Mouse (Mus musculus): Measurements from ENCODE around the gene Zbtb1. TPM values are rescaled to one million over a fixed set of nuclear protein-coding genes. Genes with fewer than 3 reads are reported as not detected.

The Zbtb1 gene
- polyA plus RNA-seq, 1 experiment from 2014 or later, result 8.7 TPM

GRCm38 (mm10) chr12:76368790-76369205, 1.3 kb upstream of the Zbtb1 start:
- Histone ChIP-seq H3K4me2 (ENCODE audit: low read depth, low read length) (peak overlapping the region; percentile 80), H3K36me3 (ENCODE audit: control insufficient read depth, insufficient read depth, low read length) (no peaks in the 10 kb centered on the region), H3K4me1 (ENCODE audit: control insufficient read depth, insufficient read depth, low read length) (peaks cover 40% of the 10 kb centered on the region), H3K27me3 (ENCODE audit: control insufficient read depth, insufficient read depth, low read length) (no peaks in the 10 kb centered on the region), H3K27ac (ENCODE audit: low read length) (peak overlapping the region; percentile 100), H3K4me3 (replicated peaks; ENCODE audit: low read length) (peak overlapping the region; percentile 96), H3K9ac (ENCODE audit: low read length) (peak overlapping the region; percentile 100), H3K9me3 (replicated peaks; ENCODE audit: control insufficient read depth, low read length) (no peaks in the 10 kb centered on the region)
- WGBS, result under 1% methylated on average over 26 of the region's 26 CpGs
- peak; percentile 22; the same call in 1 of the 2 replicates for ATAC-seq (ENCODE audit: insufficient read depth, low FRiP score)

GRCm38 (mm10) chr12:76369206-76369977, 674 bp upstream of the Zbtb1 start, which contains the start of gene Zbtb25:
Zbtb25 (minus strand) TSS chr12:76369602.
- Histone ChIP-seq H3K4me1 (ENCODE audit: control insufficient read depth, insufficient read depth, low read length) (peaks cover 40% of the 10 kb centered on the region), H3K4me2 (ENCODE audit: low read depth, low read length) (peak within 1 kb of the TSS; percentile 80), H3K27me3 (ENCODE audit: control insufficient read depth, insufficient read depth, low read length) (no peaks in the 10 kb centered on the region), H3K27ac (ENCODE audit: low read length) (peak within 1 kb of the TSS; percentile 100), H3K9ac (ENCODE audit: low read length) (peak within 1 kb of the TSS; percentile 100), H3K36me3 (ENCODE audit: control insufficient read depth, insufficient read depth, low read length) (no peaks in the 10 kb centered on the region), H3K9me3 (replicated peaks; ENCODE audit: control insufficient read depth, low read length) (no peaks in the 10 kb centered on the region), H3K4me3 (replicated peaks; ENCODE audit: low read length) (peak within 1 kb of the TSS; percentile 96)
- under 1% methylated on average over 86 of the region's 96 CpGs for WGBS
- ATAC-seq (ENCODE audit: insufficient read depth, low FRiP score), result peak; percentile 82

GRCm38 (mm10) chr12:76370831-76371571, 935 bp downstream of the Zbtb1 start:
- peak overlapping the region; percentile 100 for H3K9ac ChIP-seq (ENCODE audit: low read length)
- peak overlapping the region; percentile 100 for H3K27ac ChIP-seq (ENCODE audit: low read length)
- no peaks in the 10 kb centered on the region for H3K36me3 ChIP-seq (ENCODE audit: control insufficient read depth, insufficient read depth, low read length)
- peak overlapping the region; percentile 80 for H3K4me2 ChIP-seq (ENCODE audit: low read depth, low read length)
- ATAC-seq (ENCODE audit: insufficient read depth, low FRiP score), result peak; percentile 73
- H3K4me1 ChIP-seq (ENCODE audit: control insufficient read depth, insufficient read depth, low read length), result peaks cover 37% of the 10 kb centered on the region
- H3K9me3 ChIP-seq (replicated peaks; ENCODE audit: control insufficient read depth, low read length), result no peaks in the 10 kb centered on the region
- under 1% methylated on average over 63 of the region's 63 CpGs for WGBS
- H3K27me3 ChIP-seq (ENCODE audit: control insufficient read depth, insufficient read depth, low read length), result no peaks in the 10 kb centered on the region
- H3K4me3 ChIP-seq (replicated peaks; ENCODE audit: low read length), result peak overlapping the region; percentile 96

GRCm38 (mm10) chr12:76372046-76372445, 2.0 kb downstream of the Zbtb1 start:
- Histone ChIP-seq H3K36me3 (ENCODE audit: control insufficient read depth, insufficient read depth, low read length) (no peaks in the 10 kb centered on the region), H3K9ac (ENCODE audit: low read length) (peak overlapping the region; percentile 100), H3K4me2 (ENCODE audit: low read depth, low read length) (peak overlapping the region; percentile 80), H3K4me1 (ENCODE audit: control insufficient read depth, insufficient read depth, low read length) (peaks cover 32% of the 10 kb centered on the region), H3K27me3 (ENCODE audit: control insufficient read depth, insufficient read depth, low read length) (no peaks in the 10 kb centered on the region), H3K4me3 (replicated peaks; ENCODE audit: low read length) (peak overlapping the region; percentile 96), H3K9me3 (replicated peaks; ENCODE audit: control insufficient read depth, low read length) (no peaks in the 10 kb centered on the region), H3K27ac (ENCODE audit: low read length) (no peak overlapping the region)
- no peak for ATAC-seq (ENCODE audit: insufficient read depth, low FRiP score)
- 39% methylated on average over 7 of the region's 7 CpGs for WGBS

DNA sequence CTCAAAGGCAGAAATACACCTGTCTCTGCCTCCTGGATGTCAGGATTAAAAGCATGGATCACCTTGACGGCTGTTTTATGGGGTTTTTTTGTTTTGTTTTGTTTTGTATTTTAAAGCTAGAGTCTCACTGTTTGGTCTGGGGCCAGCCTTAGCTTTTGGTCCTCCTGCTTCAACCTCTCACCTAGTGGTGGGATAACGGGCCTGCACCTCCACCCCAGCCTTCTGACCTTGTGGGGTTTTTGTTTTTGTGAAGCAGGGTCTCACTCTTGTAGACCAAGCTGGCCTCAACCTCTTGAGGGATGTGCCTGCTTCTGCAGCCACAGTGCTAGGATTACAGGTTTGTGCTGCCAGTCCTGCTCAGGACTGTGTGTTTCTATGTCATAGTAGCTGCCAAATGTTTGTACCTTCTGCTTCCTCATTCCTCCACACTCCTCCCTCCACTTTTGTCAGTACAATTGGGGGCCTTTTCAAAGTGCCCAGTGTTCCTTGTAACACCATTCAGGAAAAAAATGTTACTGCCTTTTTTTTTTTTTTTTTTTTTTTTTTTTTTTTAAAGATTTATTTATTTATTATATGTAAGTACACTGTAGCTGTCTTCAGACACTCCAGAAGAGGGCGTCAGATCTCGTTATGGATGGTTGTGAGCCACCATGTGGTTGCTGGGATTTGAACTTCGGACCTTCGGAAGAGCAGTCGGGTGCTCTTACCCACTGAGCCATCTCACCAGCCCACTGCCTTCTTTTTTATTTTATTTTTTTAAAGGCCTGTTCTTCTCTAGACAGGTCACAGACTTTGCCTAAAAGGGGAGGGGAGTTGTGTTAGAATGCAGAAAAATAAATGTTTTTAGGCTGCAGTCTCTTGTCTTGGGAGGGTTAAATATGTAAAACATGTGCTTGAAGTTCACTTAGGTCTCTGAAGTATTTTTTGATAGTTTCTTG, 3.1 kb downstream of the Zbtb1 start:
- no peaks in the 10 kb centered on the region for H3K9me3 ChIP-seq (replicated peaks; ENCODE audit: control insufficient read depth, low read length)
- ATAC-seq (ENCODE audit: insufficient read depth, low FRiP score), result no peak
- H3K9ac ChIP-seq (ENCODE audit: low read length), result peak overlapping the region; percentile 11; the same call in 1 of the 2 replicates
- no peaks in the 10 kb centered on the region for H3K36me3 ChIP-seq (ENCODE audit: control insufficient read depth, insufficient read depth, low read length)
- H3K27ac ChIP-seq (ENCODE audit: low read length), result no peak overlapping the region
- peaks cover 21% of the 10 kb centered on the region for H3K4me1 ChIP-seq (ENCODE audit: control insufficient read depth, insufficient read depth, low read length)
- no peaks in the 10 kb centered on the region for H3K27me3 ChIP-seq (ENCODE audit: control insufficient read depth, insufficient read depth, low read length)
- H3K4me3 ChIP-seq (replicated peaks; ENCODE audit: low read length), result no peak overlapping the region
- 76% methylated on average over 5 of the region's 7 CpGs for WGBS
- H3K4me2 ChIP-seq (ENCODE audit: low read depth, low read length), result peak overlapping the region; percentile 80; the same call in 1 of the 2 replicates

GRCm38 (mm10) chr12:76373991-76374390, 3.9 kb downstream of the Zbtb1 start:
- H3K9me3 ChIP-seq (replicated peaks; ENCODE audit: control insufficient read depth, low read length), result no peaks in the 10 kb centered on the region
- H3K27me3 ChIP-seq (ENCODE audit: control insufficient read depth, insufficient read depth, low read length), result no peaks in the 10 kb centered on the region
- H3K4me3 ChIP-seq (replicated peaks; ENCODE audit: low read length), result no peak overlapping the region
- no peak overlapping the region for H3K9ac ChIP-seq (ENCODE audit: low read length)
- H3K4me1 ChIP-seq (ENCODE audit: control insufficient read depth, insufficient read depth, low read length), result peaks cover 19% of the 10 kb centered on the region
- no peak overlapping the region for H3K27ac ChIP-seq (ENCODE audit: low read length)
- no peak overlapping the region for H3K4me2 ChIP-seq (ENCODE audit: low read depth, low read length)
- 65% methylated on average over 6 of the region's 6 CpGs for WGBS
- H3K36me3 ChIP-seq (ENCODE audit: control insufficient read depth, insufficient read depth, low read length), result no peaks in the 10 kb centered on the region
- ATAC-seq (ENCODE audit: insufficient read depth, low FRiP score), result no peak

GRCm38 (mm10) chr12:76374911-76375310, 4.8 kb downstream of the Zbtb1 start:
- WGBS, result 74% methylated on average over 4 of the region's 4 CpGs
- H3K36me3 ChIP-seq (ENCODE audit: control insufficient read depth, insufficient read depth, low read length), result no peaks in the 10 kb centered on the region
- H3K4me2 ChIP-seq (ENCODE audit: low read depth, low read length), result no peak overlapping the region
- H3K27ac ChIP-seq (ENCODE audit: low read length), result no peak overlapping the region
- ATAC-seq (ENCODE audit: insufficient read depth, low FRiP score), result no peak
- H3K27me3 ChIP-seq (ENCODE audit: control insufficient read depth, insufficient read depth, low read length), result no peaks in the 10 kb centered on the region
- peaks cover 19% of the 10 kb centered on the region for H3K4me1 ChIP-seq (ENCODE audit: control insufficient read depth, insufficient read depth, low read length)
- H3K4me3 ChIP-seq (replicated peaks; ENCODE audit: low read length), result no peak overlapping the region
- H3K9me3 ChIP-seq (replicated peaks; ENCODE audit: control insufficient read depth, low read length), result no peaks in the 10 kb centered on the region
- H3K9ac ChIP-seq (ENCODE audit: low read length), result no peak overlapping the region

DNA sequence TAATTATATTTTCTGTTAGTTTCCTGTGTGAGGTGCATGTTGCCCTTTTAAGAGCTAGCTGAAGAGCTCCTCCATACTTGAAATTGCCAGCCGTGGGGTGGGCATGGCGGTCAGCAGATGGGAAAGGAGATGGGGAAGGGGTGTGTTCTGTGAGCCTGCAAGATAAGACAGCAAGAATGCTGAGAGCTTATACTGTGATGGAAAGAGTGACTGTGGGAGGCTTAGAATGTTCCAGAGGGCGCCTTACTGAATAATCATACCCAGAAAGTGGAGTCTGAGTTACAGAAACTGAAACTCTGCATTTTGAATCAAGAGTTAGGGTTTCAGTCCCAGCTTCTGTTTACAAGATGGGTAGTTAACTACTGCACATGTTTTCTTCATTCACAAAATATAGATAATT, 5.4 kb downstream of the Zbtb1 start:
- WGBS, result 72% methylated on average over 3 of the region's 3 CpGs
- H3K4me1 ChIP-seq (ENCODE audit: control insufficient read depth, insufficient read depth, low read length), result peaks cover 19% of the 10 kb centered on the region
- H3K4me3 ChIP-seq (replicated peaks; ENCODE audit: low read length), result no peak overlapping the region
- no peak overlapping the region for H3K4me2 ChIP-seq (ENCODE audit: low read depth, low read length)
- H3K9ac ChIP-seq (ENCODE audit: low read length), result no peak overlapping the region
- no peaks in the 10 kb centered on the region for H3K9me3 ChIP-seq (replicated peaks; ENCODE audit: control insufficient read depth, low read length)
- no peaks in the 10 kb centered on the region for H3K27me3 ChIP-seq (ENCODE audit: control insufficient read depth, insufficient read depth, low read length)
- no peak overlapping the region for H3K27ac ChIP-seq (ENCODE audit: low read length)
- no peak for ATAC-seq (ENCODE audit: insufficient read depth, low FRiP score)
- H3K36me3 ChIP-seq (ENCODE audit: control insufficient read depth, insufficient read depth, low read length), result no peaks in the 10 kb centered on the region

Measured in stomach, embryonic 16.5 days (tissue).